Mouse (Mus musculus): ENCODE measurements around the gene Wars2.

Gene Wars2

DNA sequence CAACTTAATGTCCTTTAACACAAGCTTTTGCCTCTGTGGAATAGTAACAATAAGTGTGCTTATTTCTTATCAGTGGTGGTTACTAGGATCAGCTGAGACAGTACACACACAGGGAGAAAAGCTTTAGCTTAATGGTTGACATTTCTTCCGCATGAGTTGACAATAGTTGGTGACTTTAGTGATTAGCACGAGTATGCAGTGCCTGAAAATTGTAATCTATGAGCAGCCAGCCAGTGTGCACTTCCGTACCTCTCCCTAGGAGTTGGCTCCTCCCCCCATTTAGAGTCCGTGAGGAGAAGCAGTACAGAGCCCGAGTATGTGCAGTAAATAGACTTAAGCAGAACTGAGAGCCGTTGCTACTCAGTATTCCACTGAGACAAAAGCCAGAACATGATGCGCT is 123.8 kb downstream of the Wars2 start:
- no peak for DNase-seq (ENCODE audit: low spot score in 2 of 2)

DNA sequence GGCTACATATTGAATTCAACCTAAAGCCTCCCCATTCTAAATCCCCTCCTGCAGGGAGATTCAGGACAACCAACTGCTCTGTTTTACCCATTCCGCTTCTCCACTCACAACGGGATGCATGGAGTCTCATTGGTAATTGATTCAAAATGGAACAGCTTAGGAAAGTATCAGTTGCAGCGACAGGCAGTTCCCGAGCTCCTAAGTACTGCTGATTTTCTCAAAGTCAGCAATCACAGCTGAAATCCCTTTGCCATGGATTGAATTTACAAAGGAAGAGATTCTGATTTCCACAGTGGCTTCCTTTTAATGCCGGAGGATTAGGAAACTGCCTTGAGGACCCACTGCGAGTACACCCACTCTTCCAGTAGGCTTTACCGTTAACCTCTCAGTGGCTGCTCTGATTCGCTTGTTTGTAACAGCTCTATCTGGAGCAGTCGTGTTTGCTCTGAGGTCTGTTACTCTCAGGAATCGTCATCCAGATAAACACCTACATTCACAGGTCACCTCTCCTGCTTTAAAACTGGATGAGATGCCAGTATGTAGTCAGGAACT is 126.0 kb downstream of the Wars2 start:
- DNase-seq (ENCODE audit: low spot score in 2 of 2): no peak

DNA sequence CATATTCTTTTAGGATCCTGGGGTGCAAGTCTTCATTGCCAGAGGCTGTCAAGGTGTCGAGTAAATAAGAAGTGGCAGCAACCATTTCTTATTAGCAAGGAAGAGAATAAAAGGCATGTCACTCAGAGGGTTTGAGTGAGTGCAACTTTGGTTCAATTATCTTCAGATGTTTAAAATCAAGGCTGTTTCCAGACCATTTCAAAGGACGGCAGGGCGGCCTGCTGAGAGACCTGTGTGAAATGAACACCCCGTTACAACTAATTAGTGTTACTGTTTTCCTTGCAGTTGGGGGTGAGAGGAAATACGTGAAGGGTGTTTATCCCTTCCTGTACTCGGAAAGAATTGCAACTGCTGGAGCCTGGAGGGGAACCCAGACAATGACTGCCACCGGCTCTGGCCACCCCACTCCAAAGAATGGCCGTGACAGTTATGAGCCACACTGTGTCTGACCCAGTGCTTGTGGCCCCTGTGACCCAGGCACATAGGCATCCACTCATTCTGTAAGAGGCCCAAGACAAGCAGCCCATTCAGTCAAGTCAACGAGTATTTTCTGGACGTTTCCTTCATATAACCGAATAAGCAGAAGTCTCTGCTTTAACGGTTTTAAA is 137.2 kb downstream of the Wars2 start:
- no peak for DNase-seq (ENCODE audit: low spot score in 2 of 2)

DNA sequence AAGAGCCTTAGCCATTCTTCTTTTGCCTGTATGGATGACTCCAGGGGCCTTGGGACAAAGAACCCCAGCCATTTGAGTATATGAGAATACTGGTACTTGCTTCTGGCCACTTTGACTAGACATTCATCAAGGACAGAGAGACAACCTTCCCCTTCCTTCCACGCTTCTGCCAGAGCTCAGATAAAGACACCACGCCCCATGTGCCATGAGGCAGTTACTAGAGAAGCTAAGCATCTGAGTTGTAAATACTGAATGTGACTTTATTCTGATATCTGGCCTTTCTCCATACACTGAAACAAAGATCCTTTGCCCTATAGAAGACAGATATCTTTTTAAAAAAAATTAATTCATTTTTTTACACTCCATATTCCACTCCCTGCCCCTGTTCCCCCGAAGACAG is 138.8 kb downstream of the Wars2 start:
- no peak for DNase-seq (ENCODE audit: low spot score in 2 of 2)

DNA sequence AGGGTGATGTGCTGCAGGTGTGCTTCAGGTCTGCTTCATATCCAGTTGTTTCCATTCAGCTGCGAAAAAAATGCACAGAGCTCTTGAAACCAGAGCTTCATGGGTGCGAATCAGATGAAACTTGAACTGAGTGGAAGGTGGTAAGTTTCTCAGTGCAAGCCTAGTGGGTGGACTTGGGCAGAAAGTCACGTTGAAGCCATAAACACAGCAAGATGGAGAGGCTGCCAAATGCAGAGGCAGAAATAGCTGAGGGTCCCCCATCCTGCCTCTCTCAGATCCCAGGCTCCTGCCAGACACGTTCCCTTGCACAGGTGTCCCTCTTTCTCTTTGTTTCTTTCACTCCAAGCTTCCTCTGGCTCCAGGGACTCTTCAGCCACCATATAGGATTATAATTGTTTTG is 140.6 kb downstream of the Wars2 start:
- no peak for DNase-seq (ENCODE audit: low spot score in 2 of 2)

DNA sequence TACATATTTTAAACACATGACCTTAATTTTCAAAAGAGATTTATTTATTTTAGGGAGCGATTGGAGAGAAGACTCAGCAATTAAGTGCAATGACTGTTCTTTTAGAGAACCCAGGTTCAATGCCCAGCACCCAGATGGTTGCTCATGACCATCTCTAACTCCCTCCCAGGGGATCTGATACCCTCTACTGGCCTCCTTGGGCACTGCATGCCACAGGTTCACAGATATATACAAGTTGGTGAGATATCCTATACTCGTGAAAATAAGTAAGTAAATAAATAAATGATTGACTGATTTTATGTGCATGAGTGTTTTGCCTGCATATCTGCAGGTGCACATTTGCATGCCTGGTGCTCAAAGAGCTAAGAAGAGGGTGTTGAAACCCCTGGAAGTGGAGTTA is 147.4 kb downstream of the Wars2 start:
- no peak for DNase-seq (ENCODE audit: low spot score in 2 of 2)

All from cerebellum, postnatal 4 days (tissue).